Mouse (Mus musculus) megakaryocyte, embryonic 14.5 days (primary cell): ENCODE measurements around the gene Lrrc1. TPM values are rescaled to one million over a fixed set of nuclear protein-coding genes. Genes with fewer than 3 reads are reported as not detected.

Source experiments
- H3K27me3 ChIP-seq: replicated peaks from 2 replicates; pipeline ENCODE3; 2012; ENCODE audit warnings: inconsistent platforms
- H3K36me3 ChIP-seq: replicated peaks from 2 replicates; pipeline ENCODE3; 2012; ENCODE audit warnings: low read length, inconsistent platforms, mixed read lengths
- H3K4me1 ChIP-seq: 2 replicates; pipeline ENCODE4 v1.6.1; 2012; ENCODE audit warnings: inconsistent platforms
- H3K4me3 ChIP-seq: replicated peaks from 2 replicates; pipeline ENCODE3; 2012; ENCODE audit warnings: moderate library complexity, mild to moderate bottlenecking, inconsistent platforms
- H3K9me3 ChIP-seq: 2 replicates; pipeline ENCODE4 v1.6.1; 2012; ENCODE audit warnings: inconsistent platforms
- FLI1 ChIP-seq: IDR thresholded peaks from 2 replicates; pipeline ENCODE4 v1.6.1; 2012; ENCODE audit warnings: low read length, inconsistent platforms, mixed read lengths
- GATA1 ChIP-seq: IDR thresholded peaks from 3 replicates; pipeline ENCODE4 v1.6.1; 2012; ENCODE audit warnings: mixed read lengths, low read length, inconsistent platforms, borderline replicate concordance
- polyA plus RNA-seq: library from polyadenylated mRNA; stranded (reverse); fragments of >175 nt; gene quantifications from 2 replicates; pipeline ENCODE4 v1.2.3, GENCODE M21; 2012; ENCODE audit warnings: low replicate concordance; ENCODE audit not compliant: insufficient read depth

Lrrc1 gene
- polyA plus RNA-seq, 1 experiment, result 9.3 TPM

GRCm38 (mm10) chr9:77419501-77420199, 125.0 kb downstream of the Lrrc1 start:
- TF ChIP-seq GATA1 (no peak), FLI1 (no peak)
- Histone ChIP-seq H3K4me1 (no peaks in the 10 kb centered on the region), H3K36me3 (no peaks in the 10 kb centered on the region), H3K9me3 (no peaks in the 10 kb centered on the region), H3K4me3 (no peak overlapping the region), H3K27me3 (no peaks in the 10 kb centered on the region)

GRCm38 (mm10) chr9:77418800-77419199, 125.9 kb downstream of the Lrrc1 start:
- TF ChIP-seq GATA1 (no peak), FLI1 (no peak)
- Histone ChIP-seq H3K27me3 (no peaks in the 10 kb centered on the region), H3K4me1 (no peaks in the 10 kb centered on the region), H3K4me3 (no peak overlapping the region), H3K36me3 (no peaks in the 10 kb centered on the region), H3K9me3 (no peaks in the 10 kb centered on the region)

- Histone ChIP-seq H3K9me3 (no peaks in the 10 kb centered on the region), H3K4me1 (no peaks in the 10 kb centered on the region), H3K27me3 (no peaks in the 10 kb centered on the region), H3K4me3 (no peak overlapping the region), H3K36me3 (no peaks in the 10 kb centered on the region)
- no peak for TF ChIP-seq FLI1
- no peak for TF ChIP-seq GATA1
Measured at GRCm38 (mm10) chr9:77416486-77416885, 128.2 kb downstream of the Lrrc1 start.

GRCm38 (mm10) chr9:77416002-77416401, 128.7 kb downstream of the Lrrc1 start:
- Histone ChIP-seq H3K9me3 (no peaks in the 10 kb centered on the region), H3K4me1 (no peaks in the 10 kb centered on the region), H3K27me3 (no peaks in the 10 kb centered on the region), H3K36me3 (no peaks in the 10 kb centered on the region), H3K4me3 (no peak overlapping the region)
- TF ChIP-seq GATA1, result no peak
- TF ChIP-seq FLI1, result no peak

GRCm38 (mm10) chr9:77411830-77412425, 132.7 kb downstream of the Lrrc1 start:
- no peaks in the 10 kb centered on the region for H3K36me3 ChIP-seq
- TF ChIP-seq GATA1 (no peak), FLI1 (no peak)
- no peak overlapping the region for H3K4me3 ChIP-seq
- H3K27me3 ChIP-seq, result peaks cover 3% of the 10 kb centered on the region
- no peaks in the 10 kb centered on the region for H3K9me3 ChIP-seq
- H3K4me1 ChIP-seq, result no peaks in the 10 kb centered on the region

GRCm38 (mm10) chr9:77410968-77411367, 133.7 kb downstream of the Lrrc1 start:
- no peak overlapping the region for H3K4me3 ChIP-seq
- TF ChIP-seq GATA1 (no peak), FLI1 (no peak)
- no peaks in the 10 kb centered on the region for H3K36me3 ChIP-seq
- peaks cover 3% of the 10 kb centered on the region for H3K27me3 ChIP-seq
- no peaks in the 10 kb centered on the region for H3K9me3 ChIP-seq
- no peaks in the 10 kb centered on the region for H3K4me1 ChIP-seq

GRCm38 (mm10) chr9:77410524-77410923, 134.1 kb downstream of the Lrrc1 start:
- Histone ChIP-seq H3K9me3 (no peaks in the 10 kb centered on the region), H3K36me3 (no peaks in the 10 kb centered on the region), H3K4me1 (no peaks in the 10 kb centered on the region), H3K4me3 (no peak overlapping the region), H3K27me3 (peaks cover 3% of the 10 kb centered on the region)
- no peak for TF ChIP-seq GATA1
- no peak for TF ChIP-seq FLI1

GRCm38 (mm10) chr9:77408053-77408603, 136.5 kb downstream of the Lrrc1 start:
- Histone ChIP-seq H3K9me3 (no peaks in the 10 kb centered on the region), H3K4me3 (no peak overlapping the region), H3K4me1 (no peaks in the 10 kb centered on the region), H3K27me3 (peaks cover 3% of the 10 kb centered on the region), H3K36me3 (no peaks in the 10 kb centered on the region)
- TF ChIP-seq FLI1 (no peak), GATA1 (no peak)

- no peak overlapping the region for H3K4me3 ChIP-seq
- peaks cover 3% of the 10 kb centered on the region for H3K27me3 ChIP-seq
- no peaks in the 10 kb centered on the region for H3K4me1 ChIP-seq
- no peaks in the 10 kb centered on the region for H3K36me3 ChIP-seq
- H3K9me3 ChIP-seq, result no peaks in the 10 kb centered on the region
- TF ChIP-seq GATA1 (no peak), FLI1 (no peak)
Measured at GRCm38 (mm10) chr9:77406906-77407305, 137.8 kb downstream of the Lrrc1 start.

GRCm38 (mm10) chr9:77404458-77404857, 140.2 kb downstream of the Lrrc1 start:
- H3K4me1 ChIP-seq, result no peaks in the 10 kb centered on the region
- H3K27me3 ChIP-seq, result peaks cover 3% of the 10 kb centered on the region
- TF ChIP-seq GATA1 (no peak), FLI1 (no peak)
- H3K36me3 ChIP-seq, result no peaks in the 10 kb centered on the region
- no peak overlapping the region for H3K4me3 ChIP-seq
- H3K9me3 ChIP-seq, result no peaks in the 10 kb centered on the region
